Mouse (Mus musculus): ENCODE results near the gene Narfl.
A peak's percentile ranks its signal among the peaks of the same experiment; 100 is the strongest.
"Not testable (repeated sequence)": the region's sequence is repeated elsewhere in the genome, so short reads cannot be mapped to it uniquely, and the experiment has no call there.

The Narfl gene

GRCm38 (mm10) chr17:25773549-25774120, at the start of gene Narfl:
TSS of gene Narfl (plus strand) at chr17:25773776.
- DNase-seq: peak; percentile 99

- DNase-seq: no peak
Measured at GRCm38 (mm10) chr17:25723919-25724318, 49.7 kb upstream of the Narfl start.

GRCm38 (mm10) chr17:25725264-25725663, 48.3 kb upstream of the Narfl start:
- DNase-seq: no peak

- DNase-seq: peak; percentile 99
Measured at GRCm38 (mm10) chr17:25727265-25728008, 46.1 kb upstream of the Narfl start, which contains the start of the genes Chtf18 and Rpusd1. TSS of gene Chtf18 (minus strand) at chr17:25727419. TSS of gene Rpusd1 (plus strand) at chr17:25727670.

GRCm38 (mm10) chr17:25728009-25728270, 45.6 kb upstream of the Narfl start:
- no peak for DNase-seq

- DNase-seq: peak; percentile 83
Measured at GRCm38 (mm10) chr17:25732082-25732481, 41.5 kb upstream of the Narfl start.

GRCm38 (mm10) chr17:25735246-25735645, 38.3 kb upstream of the Narfl start:
- no peak for DNase-seq

- no peak for DNase-seq
Measured at GRCm38 (mm10) chr17:25735745-25736144, 37.8 kb upstream of the Narfl start, which contains the start of gene Mslnl. TSS of gene Mslnl (plus strand) at chr17:25736042.

GRCm38 (mm10) chr17:25738861-25739260, 34.7 kb upstream of the Narfl start:
- no peak for DNase-seq

- not testable (repeated sequence) for DNase-seq
Measured at GRCm38 (mm10) chr17:25741471-25741870, 32.1 kb upstream of the Narfl start.

GRCm38 (mm10) chr17:25743831-25744230, 29.7 kb upstream of the Narfl start:
- DNase-seq: no peak

- no peak for DNase-seq
Measured at GRCm38 (mm10) chr17:25744311-25744710, 29.3 kb upstream of the Narfl start.

GRCm38 (mm10) chr17:25748238-25748637, 25.3 kb upstream of the Narfl start:
- DNase-seq: no peak

GRCm38 (mm10) chr17:25749314-25749713, 24.3 kb upstream of the Narfl start:
- no peak for DNase-seq

- no peak for DNase-seq
Measured at GRCm38 (mm10) chr17:25751446-25751845, 22.1 kb upstream of the Narfl start.

GRCm38 (mm10) chr17:25754241-25754640, 19.3 kb upstream of the Narfl start, which contains the start of gene Msln:
TSS of gene Msln (minus strand) at chr17:25754378.
- no peak for DNase-seq

GRCm38 (mm10) chr17:25755086-25755485, 18.5 kb upstream of the Narfl start:
- no peak for DNase-seq

- DNase-seq: no peak
Measured at GRCm38 (mm10) chr17:25755627-25756377, 17.8 kb upstream of the Narfl start.

GRCm38 (mm10) chr17:25756378-25757242, 17.0 kb upstream of the Narfl start:
- no peak for DNase-seq

GRCm38 (mm10) chr17:25757691-25758090, 15.9 kb upstream of the Narfl start:
- no peak for DNase-seq

GRCm38 (mm10) chr17:25760148-25760547, 13.4 kb upstream of the Narfl start:
- DNase-seq: no peak

- DNase-seq: no peak
Measured at GRCm38 (mm10) chr17:25761561-25761970, 12.0 kb upstream of the Narfl start.

GRCm38 (mm10) chr17:25762591-25762990, 11.0 kb upstream of the Narfl start:
- no peak for DNase-seq

All from cerebellum, adult 8-10 months (tissue).